Mouse (Mus musculus) ovary, postnatal 10 days (tissue): Measurements from ENCODE around the gene Mvd.
A peak's percentile ranks its signal among the peaks of the same experiment; 100 is the strongest.

Experiments used
- DNase-seq: peaks from one replicate; pipeline ENCODE4 v3.0.0; 2022; ENCODE audit warnings: low spot score

Gene Mvd

GRCm38 (mm10) chr8:122443262-122444006 is at the start of gene Mvd:
Mvd (minus strand) TSS chr8:122443422.
- peak; percentile 94 for DNase-seq

- DNase-seq = no peak
Observed at GRCm38 (mm10) chr8:122488387-122488786, 45.2 kb upstream of the Mvd start.

- no peak for DNase-seq
Observed at GRCm38 (mm10) chr8:122484831-122485230, 41.6 kb upstream of the Mvd start.

- DNase-seq = no peak
Observed at GRCm38 (mm10) chr8:122483877-122484276, 40.7 kb upstream of the Mvd start.

GRCm38 (mm10) chr8:122482448-122482847 is 39.2 kb upstream of the Mvd start:
- DNase-seq = no peak

GRCm38 (mm10) chr8:122475580-122476320 is 32.5 kb upstream of the Mvd start, which contains the start of the genes Rnf166 and Ctu2:
Rnf166 (minus strand) TSS chr8:122476064.
Ctu2 (plus strand) TSS chr8:122476143.
- DNase-seq = peak; percentile 91

GRCm38 (mm10) chr8:122474951-122475560 is 31.8 kb upstream of the Mvd start:
- DNase-seq = no peak

GRCm38 (mm10) chr8:122473911-122474421 is 30.7 kb upstream of the Mvd start:
- no peak for DNase-seq

GRCm38 (mm10) chr8:122470691-122471090 is 27.5 kb upstream of the Mvd start:
- DNase-seq = no peak

- no peak for DNase-seq
Observed at GRCm38 (mm10) chr8:122469965-122470364, 26.7 kb upstream of the Mvd start.

- no peak for DNase-seq
Observed at GRCm38 (mm10) chr8:122469407-122469806, 26.2 kb upstream of the Mvd start.

GRCm38 (mm10) chr8:122467816-122468215 is 24.6 kb upstream of the Mvd start:
- no peak for DNase-seq

- DNase-seq = no peak
Observed at GRCm38 (mm10) chr8:122464985-122465384, 21.8 kb upstream of the Mvd start.

- no peak for DNase-seq
Observed at GRCm38 (mm10) chr8:122463651-122464640, 20.7 kb upstream of the Mvd start.

GRCm38 (mm10) chr8:122462510-122462909 is 19.3 kb upstream of the Mvd start:
- no peak for DNase-seq

GRCm38 (mm10) chr8:122461473-122462148 is 18.4 kb upstream of the Mvd start:
- DNase-seq = no peak

- DNase-seq = peak; percentile 13
Observed at GRCm38 (mm10) chr8:122460524-122461472, 17.6 kb upstream of the Mvd start, which contains the start of gene Snai3. Snai3 (minus strand) TSS chr8:122460733.

GRCm38 (mm10) chr8:122459990-122460389 is 16.8 kb upstream of the Mvd start:
- no peak for DNase-seq

GRCm38 (mm10) chr8:122459218-122459900 is 16.1 kb upstream of the Mvd start:
- no peak for DNase-seq
